Mouse (Mus musculus): ENCODE measurements at regions not wholly inside any gene's neighbourhood (a gene's known extent, or its start where the extent isn't known, plus 50 kb on each side); places are given as distances from the start of the nearest gene placed in this dataset.
"Not testable (repeated sequence)": the region's sequence is repeated elsewhere in the genome, so short reads cannot be mapped to it uniquely, and the experiment has no call there.

GRCm38 (mm10) chr14:102199430-102199829 is 469.7 kb downstream of the Lmo7 start:
- Histone ChIP-seq H3K27ac (ENCODE audit: insufficient read depth, low read length) (no peak overlapping the region), H3K4me3 (ENCODE audit: insufficient read depth, low read length) (no peak overlapping the region), H3K4me1 (ENCODE audit: control insufficient read depth, insufficient read depth, low read length) (no peaks in the 10 kb centered on the region)
- TF ChIP-seq POLR2A (IDR thresholded peaks at IDR 0.05; ENCODE audit: low read depth, low read length) = no peak
- TF ChIP-seq CTCF (IDR thresholded peaks at IDR 0.05; ENCODE audit: borderline replicate concordance, insufficient read depth, low read length) = no peak

- no peak overlapping the region for H3K27ac ChIP-seq (ENCODE audit: insufficient read depth, low read length)
- no peaks in the 10 kb centered on the region for H3K4me1 ChIP-seq (ENCODE audit: control insufficient read depth, insufficient read depth, low read length)
- no peak overlapping the region for H3K4me3 ChIP-seq (ENCODE audit: insufficient read depth, low read length)
- no peak for TF ChIP-seq CTCF (IDR thresholded peaks at IDR 0.05; ENCODE audit: borderline replicate concordance, insufficient read depth, low read length)
- TF ChIP-seq POLR2A (IDR thresholded peaks at IDR 0.05; ENCODE audit: low read depth, low read length) = no peak
Measured at GRCm38 (mm10) chr14:102190786-102191185, 461.0 kb downstream of the Lmo7 start.

GRCm38 (mm10) chr14:102181269-102181668 is 451.5 kb downstream of the Lmo7 start:
- Histone ChIP-seq H3K4me1 (ENCODE audit: control insufficient read depth, insufficient read depth, low read length) (no peaks in the 10 kb centered on the region), H3K27ac (ENCODE audit: insufficient read depth, low read length) (no peak overlapping the region), H3K4me3 (ENCODE audit: insufficient read depth, low read length) (no peak overlapping the region)
- TF ChIP-seq POLR2A (IDR thresholded peaks at IDR 0.05; ENCODE audit: low read depth, low read length) = no peak
- no peak for TF ChIP-seq CTCF (IDR thresholded peaks at IDR 0.05; ENCODE audit: borderline replicate concordance, insufficient read depth, low read length)

GRCm38 (mm10) chr14:102171775-102172174 is 442.0 kb downstream of the Lmo7 start:
- TF ChIP-seq POLR2A (IDR thresholded peaks at IDR 0.05; ENCODE audit: low read depth, low read length) = no peak
- TF ChIP-seq CTCF (IDR thresholded peaks at IDR 0.05; ENCODE audit: borderline replicate concordance, insufficient read depth, low read length) = no peak
- H3K4me3 ChIP-seq (ENCODE audit: insufficient read depth, low read length) = no peak overlapping the region
- no peak overlapping the region for H3K27ac ChIP-seq (ENCODE audit: insufficient read depth, low read length)
- H3K4me1 ChIP-seq (ENCODE audit: control insufficient read depth, insufficient read depth, low read length) = no peaks in the 10 kb centered on the region

- TF ChIP-seq POLR2A (IDR thresholded peaks at IDR 0.05; ENCODE audit: low read depth, low read length) (no peak), CTCF (IDR thresholded peaks at IDR 0.05; ENCODE audit: borderline replicate concordance, insufficient read depth, low read length) (no peak)
Measured at GRCm38 (mm10) chr14:102161291-102162284, 431.8 kb downstream of the Lmo7 start.

GRCm38 (mm10) chr14:102150410-102150809 is 420.7 kb downstream of the Lmo7 start:
- not testable (repeated sequence) for H3K4me3 ChIP-seq (ENCODE audit: insufficient read depth, low read length); H3K27ac ChIP-seq (ENCODE audit: insufficient read depth, low read length); H3K4me1 ChIP-seq (ENCODE audit: control insufficient read depth, insufficient read depth, low read length)

More at GRCm38 (mm10) chr14:102161291-102162284, 431.8 kb downstream of the Lmo7 start:
- no peak overlapping the region for H3K4me3 ChIP-seq (ENCODE audit: insufficient read depth, low read length)
- H3K4me1 ChIP-seq (ENCODE audit: control insufficient read depth, insufficient read depth, low read length) = no peaks in the 10 kb centered on the region
- H3K27ac ChIP-seq (ENCODE audit: insufficient read depth, low read length) = no peak overlapping the region

- no peaks in the 10 kb centered on the region for H3K4me1 ChIP-seq (ENCODE audit: control insufficient read depth, insufficient read depth, low read length)
- TF ChIP-seq CTCF (IDR thresholded peaks at IDR 0.05; ENCODE audit: borderline replicate concordance, insufficient read depth, low read length) (no peak), POLR2A (IDR thresholded peaks at IDR 0.05; ENCODE audit: low read depth, low read length) (no peak)
- H3K27ac ChIP-seq (ENCODE audit: insufficient read depth, low read length) = no peak overlapping the region
Measured at GRCm38 (mm10) chr14:102142720-102143119, 413.0 kb downstream of the Lmo7 start.

GRCm38 (mm10) chr14:102138936-102139335 is 409.2 kb downstream of the Lmo7 start:
- H3K4me3 ChIP-seq (ENCODE audit: insufficient read depth, low read length) = no peak overlapping the region
- TF ChIP-seq POLR2A (IDR thresholded peaks at IDR 0.05; ENCODE audit: low read depth, low read length) = no peak
- TF ChIP-seq CTCF (IDR thresholded peaks at IDR 0.05; ENCODE audit: borderline replicate concordance, insufficient read depth, low read length) = no peak
- no peaks in the 10 kb centered on the region for H3K4me1 ChIP-seq (ENCODE audit: control insufficient read depth, insufficient read depth, low read length)
- no peak overlapping the region for H3K27ac ChIP-seq (ENCODE audit: insufficient read depth, low read length)

More at GRCm38 (mm10) chr14:102142720-102143119, 413.0 kb downstream of the Lmo7 start:
- no peak overlapping the region for H3K4me3 ChIP-seq (ENCODE audit: insufficient read depth, low read length)

- Histone ChIP-seq H3K4me3 (ENCODE audit: insufficient read depth, low read length) (no peak overlapping the region), H3K4me1 (ENCODE audit: control insufficient read depth, insufficient read depth, low read length) (no peaks in the 10 kb centered on the region)
Measured at GRCm38 (mm10) chr14:102118166-102118565, 388.4 kb downstream of the Lmo7 start.

GRCm38 (mm10) chr14:102106165-102106564 is 376.4 kb downstream of the Lmo7 start:
- TF ChIP-seq CTCF (IDR thresholded peaks at IDR 0.05; ENCODE audit: borderline replicate concordance, insufficient read depth, low read length) = no peak
- no peak for TF ChIP-seq POLR2A (IDR thresholded peaks at IDR 0.05; ENCODE audit: low read depth, low read length)
- Histone ChIP-seq H3K4me3 (ENCODE audit: insufficient read depth, low read length) (no peak overlapping the region), H3K4me1 (ENCODE audit: control insufficient read depth, insufficient read depth, low read length) (no peaks in the 10 kb centered on the region), H3K27ac (ENCODE audit: insufficient read depth, low read length) (no peak overlapping the region)

More at GRCm38 (mm10) chr14:102118166-102118565, 388.4 kb downstream of the Lmo7 start:
- H3K27ac ChIP-seq (ENCODE audit: insufficient read depth, low read length) = no peak overlapping the region
- TF ChIP-seq CTCF (IDR thresholded peaks at IDR 0.05; ENCODE audit: borderline replicate concordance, insufficient read depth, low read length) (no peak), POLR2A (IDR thresholded peaks at IDR 0.05; ENCODE audit: low read depth, low read length) (no peak)

Data from embryonic fibroblast, embryonic 13.5 days (primary cell).